Mouse (Mus musculus) liver, embryonic 14.5 days (tissue): Measurements from ENCODE around the gene Apobec2. TPM values are rescaled to one million over a fixed set of nuclear protein-coding genes. Genes with fewer than 3 reads are reported as not detected.

Source experiments
- ATAC-seq: fragments of 200-750 bp; cut with Nextera tagmentation; 2 replicates; pipeline ENCODE4 v1.8.0; 2017; ENCODE audit warnings: moderate number of reproducible peaks, mild to moderate bottlenecking, moderate library complexity; ENCODE audit not compliant: insufficient read depth
- DNase-seq, 3 experiments: peaks; one replicate each; pipeline ENCODE4 v3.0.0-alpha.2; 2012 to 2013; ENCODE audit warnings: low read depth in 3 of 3, low spot score in 3 of 3
- H3K27ac ChIP-seq: fragments of 300-500 bp; sonication (generic); 2 replicates; pipeline ENCODE4 v1.5.1; 2014; ENCODE audit warnings: moderate library complexity, mild to moderate bottlenecking, control low read depth, inconsistent platforms
- H3K27me3 ChIP-seq: fragments of 300-500 bp; sonication (generic); 2 replicates; pipeline ENCODE4 v1.6.1; 2014; ENCODE audit warnings: mild to moderate bottlenecking, low read length, moderate library complexity; ENCODE audit not compliant: control insufficient read depth, insufficient read depth
- H3K36me3 ChIP-seq: fragments of 300-500 bp; sonication (generic); replicated peaks from 2 replicates; pipeline ENCODE4 v1.6.1; 2014; ENCODE audit warnings: low read depth; ENCODE audit not compliant: control insufficient read depth, insufficient read depth
- H3K4me1 ChIP-seq, 2 experiments: fragments of 200-500 bp in 1 of 2; fragments of 300-500 bp in 1 of 2; sonication (generic) in 1 of 2; replicated peaks; 2 replicates each; pipeline ENCODE4 v1.6.1; 2012 to 2014; ENCODE audit warnings: antibody characterized with exemption in 1 of 2, inconsistent platforms in 1 of 2, low read length in 1 of 2; ENCODE audit not compliant: control insufficient read depth in 2 of 2, insufficient read depth in 2 of 2
- H3K4me2 ChIP-seq: fragments of 300-500 bp; sonication (generic); 2 replicates; pipeline ENCODE4 v1.6.1; 2014; ENCODE audit warnings: low read depth, mild to moderate bottlenecking, control low read depth, moderate library complexity
- H3K4me3 ChIP-seq, 2 experiments: fragments of 200-500 bp in 1 of 2; fragments of 300-500 bp in 1 of 2; sonication (generic) in 1 of 2; 2 replicates each; pipeline ENCODE4 v1.5.1; 2012 to 2014; ENCODE audit warnings: low read depth in 2 of 2, low read length in 2 of 2, mild to moderate bottlenecking in 2 of 2, control low read depth in 1 of 2, inconsistent platforms in 1 of 2, moderate library complexity in 1 of 2; ENCODE audit not compliant: insufficient read depth in 1 of 2
- H3K9ac ChIP-seq: fragments of 300-500 bp; sonication (generic); replicated peaks from 2 replicates; pipeline ENCODE4 v1.6.1; 2014; ENCODE audit warnings: mild to moderate bottlenecking, control low read depth, moderate library complexity
- H3K9me3 ChIP-seq: fragments of 300-500 bp; sonication (generic); 2 replicates; pipeline ENCODE4 v1.6.1; 2016; ENCODE audit warnings: low read length, mixed read lengths; ENCODE audit not compliant: control insufficient read depth
- CTCF ChIP-seq: IDR thresholded peaks from 2 replicates; pipeline ENCODE4 v1.5.1; 2016; ENCODE audit warnings: antibody characterized with exemption, low read depth, control low read depth
- EP300 ChIP-seq: IDR thresholded peaks from 2 replicates; pipeline ENCODE4 v1.6.1; 2016; ENCODE audit warnings: antibody characterized with exemption, low read depth
- WGBS: fragments of 180-500 bp; shearing (Covaris S2); extraction: QIAGEN DNeasy Blood & Tissue Kit; methylation state at CpG from one replicate; pipeline ENCODE4 v1.1.7; 2014; ENCODE audit not compliant: insufficient replicate concordance; 5-methylcytosine and 5-hydroxymethylcytosine counted together
- polyA plus RNA-seq, 2 experiments: library from polyadenylated mRNA; depleted of rRNA in 1 of 2; stranded (reverse) in 1 of 2; unstranded in 1 of 2; fragments of >200 nt; fragmentation: Nextera tagmentation in 1 of 2; extraction: Ambion mirVana in 1 of 2; gene quantifications; 2 replicates each; pipeline versions ENCODE4 v1.2.1 to v1.2.3; 2012 to 2014

The Apobec2 gene
- polyA plus RNA-seq, 2 experiments = 0.27 to 0.36 TPM

GRCm38 (mm10) chr17:48450666-48451352, 18.1 kb upstream of the Apobec2 start:
- Histone ChIP-seq H3K4me2 (peak overlapping the region; percentile 91), H3K4me1 (peaks cover 57 to 77% of the 10 kb centered on the region in 2 experiments), H3K4me3 (peak overlapping the region; percentile 68 to 84), H3K36me3 (peaks cover 21% of the 10 kb centered on the region), H3K27ac (peak overlapping the region; percentile 97), H3K9me3 (no peaks in the 10 kb centered on the region), H3K9ac (peak overlapping the region; percentile 86), H3K27me3 (no peaks in the 10 kb centered on the region)
- 21% methylated on average over 13 of the region's 13 CpGs for WGBS
- peak; percentile 94 for TF ChIP-seq EP300
- no peak for TF ChIP-seq CTCF
- ATAC-seq (peak; percentile 87), DNase-seq (peak; percentile 83 to 90 (median 88))

- ATAC-seq (peak; percentile 36; the same call in 1 of the 2 replicates), DNase-seq (peak in 1 of 3 experiments; percentile 68)
- peak overlapping the region; percentile 80 for H3K9ac ChIP-seq
- no peaks in the 10 kb centered on the region for H3K27me3 ChIP-seq
- no peaks in the 10 kb centered on the region for H3K9me3 ChIP-seq
- peak overlapping the region; percentile 97 for H3K27ac ChIP-seq
- TF ChIP-seq EP300 = peak; percentile 64
- TF ChIP-seq CTCF = no peak
- peak overlapping the region; percentile 68 to 70 for H3K4me3 ChIP-seq
- 49% methylated on average over 8 of the region's 8 CpGs for WGBS
- H3K4me2 ChIP-seq = peak overlapping the region; percentile 91
- H3K36me3 ChIP-seq = peaks cover 21% of the 10 kb centered on the region
- peaks cover 47 to 52% of the 10 kb centered on the region in 2 experiments for H3K4me1 ChIP-seq
Observed at GRCm38 (mm10) chr17:48447675-48448074, 14.9 kb upstream of the Apobec2 start.

- ATAC-seq (no peak), DNase-seq (no peak)
- no peak overlapping the region for H3K4me3 ChIP-seq
Observed at GRCm38 (mm10) chr17:48443542-48444145, 10.9 kb upstream of the Apobec2 start.

GRCm38 (mm10) chr17:48442745-48443457, 10.2 kb upstream of the Apobec2 start:
- H3K9me3 ChIP-seq = no peaks in the 10 kb centered on the region
- H3K4me1 ChIP-seq = peaks cover 13 to 16% of the 10 kb centered on the region in 2 experiments
- H3K4me3 ChIP-seq = no peak overlapping the region
- H3K27ac ChIP-seq = no peak overlapping the region
- no peak overlapping the region for H3K9ac ChIP-seq
- no peaks in the 10 kb centered on the region for H3K27me3 ChIP-seq
- TF ChIP-seq CTCF = peak; percentile 25
- no peak for TF ChIP-seq EP300
- WGBS = 70% methylated on average over 7 of the region's 7 CpGs
- ATAC-seq (no peak), DNase-seq (no peak)
- H3K4me2 ChIP-seq = no peak overlapping the region
- peaks cover 4% of the 10 kb centered on the region; the same call in 1 of the 2 replicates for H3K36me3 ChIP-seq

More at GRCm38 (mm10) chr17:48443542-48444145, 10.9 kb upstream of the Apobec2 start:
- no peak overlapping the region for H3K9ac ChIP-seq
- no peak overlapping the region for H3K27ac ChIP-seq
- H3K36me3 ChIP-seq = peaks cover 10% of the 10 kb centered on the region
- peaks cover 20 to 22% of the 10 kb centered on the region in 2 experiments for H3K4me1 ChIP-seq
- no peak overlapping the region for H3K4me2 ChIP-seq
- no peaks in the 10 kb centered on the region for H3K9me3 ChIP-seq
- H3K27me3 ChIP-seq = no peaks in the 10 kb centered on the region
- WGBS = 76% methylated on average over 16 of the region's 16 CpGs
- TF ChIP-seq EP300 (no peak), CTCF (no peak)

- H3K36me3 ChIP-seq = no peaks in the 10 kb centered on the region
- H3K4me1 ChIP-seq = peaks cover 0 to 5% of the 10 kb centered on the region in 2 experiments; a peak in 3 of 4 replicates
- no peak overlapping the region for H3K27ac ChIP-seq
- H3K4me2 ChIP-seq = no peak overlapping the region
- no peaks in the 10 kb centered on the region for H3K9me3 ChIP-seq
- WGBS = 60% methylated on average over 7 of the region's 7 CpGs
- H3K27me3 ChIP-seq = no peaks in the 10 kb centered on the region
- no peak overlapping the region for H3K9ac ChIP-seq
- DNase-seq = no peak
- ATAC-seq = no peak
- H3K4me3 ChIP-seq = no peak overlapping the region
- TF ChIP-seq EP300 (no peak), CTCF (no peak)
Observed at GRCm38 (mm10) chr17:48437421-48437911, 4.7 kb upstream of the Apobec2 start.
